Mouse (Mus musculus) C2C12 (cell line): ENCODE measurements around the gene Chmp5.

ENCODE experiments used
- CEBPB ChIP-seq: IDR thresholded peaks from one replicate; pipeline ENCODE4 v1.6.1; 2011; ENCODE audit warnings: low read depth, mild to moderate bottlenecking, control low read depth, moderate library complexity
- CTCF ChIP-seq: IDR thresholded peaks from one replicate; pipeline ENCODE4 v1.5.1; 2011; ENCODE audit not compliant: control insufficient read depth, insufficient read depth, insufficient read length
- FOSL1 ChIP-seq: IDR thresholded peaks from one replicate; pipeline ENCODE4 v1.8.0; 2011; ENCODE audit warnings: mild to moderate bottlenecking, low read length; ENCODE audit not compliant: poor library complexity, insufficient read depth, severe bottlenecking
- MAX ChIP-seq: IDR thresholded peaks from one replicate; pipeline ENCODE4 v1.6.1; 2011; ENCODE audit warnings: mild to moderate bottlenecking, control low read depth
- MYOD1 ChIP-seq: IDR thresholded peaks from one replicate; pipeline ENCODE4 v1.6.1; 2011; ENCODE audit warnings: low read depth; ENCODE audit not compliant: control insufficient read depth, insufficient read length
- MYOG ChIP-seq: IDR thresholded peaks from one replicate; pipeline ENCODE4 v1.6.1; 2011; ENCODE audit not compliant: control insufficient read depth, insufficient read length; ENCODE audit errors: extremely low read depth
- USF1 ChIP-seq: IDR thresholded peaks from one replicate; pipeline ENCODE4 v1.6.1; 2011; ENCODE audit warnings: low read depth, mild to moderate bottlenecking, control low read depth, moderate library complexity

- TF ChIP-seq CEBPB (no peak), CTCF (no peak), MAX (no peak), MYOG (no peak), MYOD1 (no peak), USF1 (no peak), FOSL1 (no peak)
These were observed 9.4 kb upstream of the Chmp5 start for GRCm38 (mm10) chr4:40938793-40939192.
